Mouse (Mus musculus): ENCODE measurements around the gene Ccdc12. TPM values are rescaled to one million over a fixed set of nuclear protein-coding genes. Genes with fewer than 3 reads are reported as not detected.

Ccdc12 gene
- total RNA-seq, 2 experiments from 2014 or later: 79.8 to 88.6 TPM

GRCm38 (mm10) chr9:110649775-110650174, 6.5 kb upstream of the Ccdc12 start:
- no peak for DNase-seq

DNA sequence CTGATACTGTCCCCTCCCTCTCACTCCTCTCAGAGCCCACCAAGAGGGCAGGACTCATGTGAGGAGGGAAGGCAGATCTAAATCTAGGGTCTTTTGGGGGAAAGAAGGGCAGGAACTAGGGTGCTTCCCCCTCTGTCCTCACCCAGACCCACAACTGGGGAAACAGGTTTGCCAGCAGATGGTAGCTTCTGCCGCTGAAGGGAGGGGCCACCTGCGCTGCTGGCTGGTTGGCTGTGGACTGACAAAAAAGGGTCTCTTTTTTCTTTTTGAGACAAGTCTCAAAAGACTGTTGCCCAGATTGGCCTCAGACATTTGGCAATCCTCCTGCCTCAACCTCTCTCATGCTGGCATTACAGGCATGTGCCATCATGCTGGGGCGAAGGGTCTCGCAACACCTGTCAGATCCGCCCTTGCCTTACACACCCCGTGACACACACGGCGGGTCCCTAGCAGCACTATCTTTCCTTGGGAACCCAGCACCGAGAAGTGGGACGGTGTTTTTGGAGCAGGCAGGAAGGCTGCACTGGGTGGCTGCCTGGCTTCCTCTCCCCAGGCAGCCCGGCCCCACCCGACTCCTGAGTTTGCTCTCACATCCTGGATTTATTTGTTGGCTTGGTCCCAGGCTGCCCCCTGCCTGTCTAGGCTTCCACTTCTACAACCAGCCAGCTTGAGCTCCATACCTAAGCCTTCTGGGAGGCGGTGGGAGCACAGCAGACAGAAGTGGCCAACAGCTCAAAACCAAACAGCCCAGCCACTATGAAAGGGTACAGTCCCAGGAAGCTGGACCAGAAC, 4.2 kb upstream of the Ccdc12 start:
- DNase-seq: peak; percentile 64

GRCm38 (mm10) chr9:110652963-110653654, 3.2 kb upstream of the Ccdc12 start:
- DNase-seq: no peak

- DNase-seq: peak; percentile 95
These were observed 2.4 kb upstream of the Ccdc12 start, which contains the start of gene Nbeal2 for GRCm38 (mm10) chr9:110653655-110654461. Nbeal2 (minus strand) TSS chr9:110654161.

GRCm38 (mm10) chr9:110654726-110655650, 1.3 kb upstream of the Ccdc12 start:
- DNase-seq: no peak

DNA sequence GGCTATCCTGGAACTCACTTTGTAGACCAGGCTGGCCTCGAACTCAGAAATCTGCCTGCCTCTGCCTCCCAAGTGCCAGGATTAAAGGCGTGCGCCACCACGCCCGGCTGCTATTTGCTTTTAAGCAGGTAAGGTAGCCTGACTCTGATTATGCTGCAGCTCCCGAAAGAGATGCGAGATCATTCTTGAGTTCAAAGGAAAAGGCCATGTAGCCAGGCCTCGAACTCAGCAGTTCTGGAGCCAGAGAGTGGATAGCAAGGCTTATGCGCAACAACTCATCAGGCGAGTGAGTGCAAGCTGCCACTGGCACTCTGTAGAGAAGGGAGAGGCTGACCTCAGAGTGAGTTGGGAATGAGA, 674 bp upstream of the Ccdc12 start:
- no peak for DNase-seq

DNA sequence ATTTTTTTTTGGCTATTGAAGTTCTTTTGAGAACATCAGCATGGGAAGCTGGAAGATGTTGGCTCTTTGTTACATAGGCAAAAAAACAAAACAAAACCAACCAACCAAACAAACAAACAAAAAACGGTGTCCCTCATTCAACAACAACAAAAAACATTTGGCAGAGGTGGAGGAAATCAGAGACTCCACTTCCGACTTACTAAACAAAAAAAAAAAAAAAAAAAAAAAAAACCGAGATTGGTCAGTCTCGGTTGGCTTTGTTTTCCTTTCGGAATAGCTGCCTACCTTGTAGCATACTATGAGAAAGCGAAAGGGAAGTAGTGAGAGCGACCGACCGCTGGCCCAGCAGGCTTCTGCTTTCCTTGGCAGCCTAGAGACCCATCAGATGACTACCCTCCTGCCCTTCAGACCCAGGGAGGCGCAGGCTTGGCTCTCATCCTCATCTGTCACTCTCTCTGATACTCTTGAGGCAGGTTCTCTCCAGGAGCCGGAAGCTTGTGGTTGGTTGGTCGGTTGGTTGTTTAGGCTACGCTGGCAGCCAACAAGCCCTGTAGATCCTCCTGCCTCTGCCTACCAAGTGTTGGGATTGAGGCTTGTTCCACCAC, 1.3 kb downstream of the Ccdc12 start:
- no peak for DNase-seq

- no peak for DNase-seq
These were observed 3.2 kb downstream of the Ccdc12 start for GRCm38 (mm10) chr9:110659521-110659920.

- no peak for DNase-seq
These were observed 3.9 kb downstream of the Ccdc12 start for GRCm38 (mm10) chr9:110660208-110660607.

GRCm38 (mm10) chr9:110660856-110661612, 4.7 kb downstream of the Ccdc12 start:
- DNase-seq: no peak

- no peak for DNase-seq
These were observed 6.5 kb downstream of the Ccdc12 start for GRCm38 (mm10) chr9:110662844-110663243.

DNA sequence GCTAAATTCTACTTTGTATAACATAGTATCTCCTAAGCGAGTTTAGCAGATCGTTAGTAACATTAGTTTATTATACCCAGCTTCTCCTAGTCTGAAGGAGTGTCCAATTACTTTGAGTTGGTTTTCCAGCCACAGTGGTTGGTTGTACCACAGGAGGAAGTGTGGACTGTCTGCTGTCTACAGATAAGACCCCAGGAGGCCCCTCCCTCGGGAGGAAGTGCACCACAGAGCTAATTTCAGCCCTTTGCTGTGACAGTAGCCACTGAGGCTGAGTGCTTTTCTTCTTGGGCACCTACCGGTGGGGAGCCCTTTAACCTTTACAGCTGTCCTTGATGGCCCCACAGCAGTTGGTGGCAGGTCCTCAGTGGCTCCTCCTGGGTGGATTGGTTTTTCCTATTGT, 9.6 kb downstream of the Ccdc12 start:
- peak; percentile 59 for DNase-seq

DNA sequence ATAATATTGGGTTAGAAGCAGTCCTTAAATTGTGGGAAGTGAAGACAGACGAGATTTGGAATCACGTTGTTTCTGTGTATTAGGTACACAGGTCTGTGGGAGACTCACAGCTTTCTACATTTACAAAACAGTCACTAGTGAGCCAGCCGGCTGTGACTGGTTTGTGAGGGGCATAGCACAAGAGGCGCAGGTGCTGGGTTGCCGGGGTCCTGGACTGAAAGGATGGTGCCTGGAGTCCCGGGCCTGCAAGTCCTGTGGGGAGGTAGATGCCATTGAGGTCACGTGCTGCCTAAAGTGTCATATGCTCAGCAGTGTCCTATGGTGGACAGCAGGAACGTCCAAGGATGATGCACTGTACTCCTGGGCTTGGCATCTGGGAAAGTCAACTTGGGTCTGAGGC, 10.1 kb downstream of the Ccdc12 start:
- DNase-seq: no peak

DNA sequence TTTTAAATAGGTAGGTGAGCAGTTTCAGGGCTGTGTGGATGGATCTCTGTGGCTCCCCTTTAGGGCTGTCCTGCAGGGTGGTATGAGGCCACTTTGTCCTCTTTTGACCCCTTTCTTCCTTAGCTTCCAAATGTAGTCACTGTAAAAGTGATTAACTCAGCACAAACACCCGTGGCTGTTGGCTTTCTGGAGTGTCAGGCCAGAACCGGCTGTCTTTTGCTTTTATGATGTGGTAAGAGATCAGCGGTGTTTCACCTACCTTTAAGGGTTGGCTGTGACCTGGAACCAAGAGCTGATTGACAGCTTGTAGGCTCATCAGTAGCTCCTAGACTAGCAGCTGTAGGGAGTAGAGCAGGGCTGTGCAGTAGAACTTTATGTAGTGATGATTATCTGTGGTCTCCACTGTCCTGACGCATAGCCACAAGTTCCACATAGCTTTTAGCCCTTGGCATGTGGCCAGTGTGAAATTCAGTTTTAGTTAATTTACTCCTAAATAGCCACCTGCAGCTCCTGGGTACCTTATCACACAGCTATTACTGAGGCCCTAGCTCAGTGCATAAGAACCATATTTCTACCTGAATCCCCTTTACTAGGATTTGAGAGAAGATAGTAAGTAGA, 11.0 kb downstream of the Ccdc12 start:
- no peak for DNase-seq

- DNase-seq: no peak
These were observed 12.4 kb downstream of the Ccdc12 start for GRCm38 (mm10) chr9:110668601-110669293.

GRCm38 (mm10) chr9:110669785-110670184, 13.5 kb downstream of the Ccdc12 start:
- DNase-seq: no peak

- peak; percentile 51 for DNase-seq
These were observed 16.3 kb downstream of the Ccdc12 start for GRCm38 (mm10) chr9:110672462-110673106.

DNA sequence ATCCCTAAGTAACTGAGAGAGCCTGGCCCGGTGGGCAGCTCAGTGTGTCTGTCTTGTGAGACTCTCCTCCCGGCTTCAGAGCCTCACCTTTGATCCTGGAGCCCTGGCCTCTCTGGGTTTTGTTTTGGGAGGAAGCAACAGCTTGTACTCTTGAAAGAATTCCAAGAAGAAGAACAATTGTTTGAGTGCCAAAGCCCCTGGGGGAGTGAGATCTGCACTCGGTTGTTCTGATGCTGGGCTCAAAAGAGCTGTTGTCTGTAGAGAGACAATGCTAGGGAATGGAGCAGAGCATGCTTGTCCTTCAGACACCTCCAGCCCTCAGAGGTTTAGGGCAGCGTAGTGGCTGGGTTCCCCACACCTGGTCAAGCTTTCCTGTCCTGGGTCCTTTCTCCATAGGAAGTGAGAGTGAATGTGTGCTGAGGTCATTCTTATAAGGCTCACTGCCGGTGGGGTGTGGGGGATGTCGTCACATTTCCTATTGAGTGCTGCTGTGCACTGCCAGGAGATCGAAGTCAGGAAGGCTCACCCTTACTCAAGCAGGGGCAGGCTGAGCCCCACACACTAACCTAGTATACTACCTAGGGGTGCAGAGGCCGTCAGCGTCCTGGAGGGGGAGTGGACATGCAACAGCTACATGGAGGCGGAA, 16.9 kb downstream of the Ccdc12 start:
- DNase-seq: no peak

- DNase-seq: no peak
These were observed 20.2 kb downstream of the Ccdc12 start for GRCm38 (mm10) chr9:110676492-110676911.

Measured in heart, postnatal 4 days (tissue).